Mouse (Mus musculus): Measurements from ENCODE around the gene Gucy2g.

GRCm38 (mm10) chr19:55247563-55247962, 6.5 kb upstream of the Gucy2g start:
- TF ChIP-seq CTCF (IDR thresholded peaks at IDR 0.05; ENCODE audit: borderline replicate concordance, extremely low read depth, insufficient read depth, insufficient read length) (no peak), POLR2A (IDR thresholded peaks at IDR 0.05; ENCODE audit: borderline replicate concordance, extremely low read depth, insufficient read depth, insufficient read length, poor library complexity, severe bottlenecking) (no peak)

Measured in brain, embryonic 14.5 days (tissue).